Mouse (Mus musculus) kidney, postnatal 4 days (tissue): ENCODE measurements around the gene Pld4.

Experiments
- DNase-seq, 2 experiments: peaks; one replicate each; pipeline ENCODE4 v3.0.0; 2021; ENCODE audit warnings: mixed read lengths in 2 of 2

Gene Pld4

GRCm38 (mm10) chr12:112760154-112760926 is at the start of gene Pld4:
Pld4 (plus strand) TSS chr12:112760655.
- no peak for DNase-seq

GRCm38 (mm10) chr12:112713984-112714383 is 46.5 kb upstream of the Pld4 start:
- peak in 1 of 2 experiments; percentile 53 for DNase-seq

GRCm38 (mm10) chr12:112717140-112717539 is 43.3 kb upstream of the Pld4 start:
- peak; percentile 83 to 87 for DNase-seq

GRCm38 (mm10) chr12:112718995-112719394 is 41.5 kb upstream of the Pld4 start:
- no peak for DNase-seq

GRCm38 (mm10) chr12:112720216-112720615 is 40.2 kb upstream of the Pld4 start, which contains the start of gene Cep170b:
Cep170b (plus strand) TSS chr12:112720455.
- DNase-seq = peak in 1 of 2 experiments; percentile 52

GRCm38 (mm10) chr12:112720890-112721423 is 39.5 kb upstream of the Pld4 start:
- DNase-seq = no peak

DNA sequence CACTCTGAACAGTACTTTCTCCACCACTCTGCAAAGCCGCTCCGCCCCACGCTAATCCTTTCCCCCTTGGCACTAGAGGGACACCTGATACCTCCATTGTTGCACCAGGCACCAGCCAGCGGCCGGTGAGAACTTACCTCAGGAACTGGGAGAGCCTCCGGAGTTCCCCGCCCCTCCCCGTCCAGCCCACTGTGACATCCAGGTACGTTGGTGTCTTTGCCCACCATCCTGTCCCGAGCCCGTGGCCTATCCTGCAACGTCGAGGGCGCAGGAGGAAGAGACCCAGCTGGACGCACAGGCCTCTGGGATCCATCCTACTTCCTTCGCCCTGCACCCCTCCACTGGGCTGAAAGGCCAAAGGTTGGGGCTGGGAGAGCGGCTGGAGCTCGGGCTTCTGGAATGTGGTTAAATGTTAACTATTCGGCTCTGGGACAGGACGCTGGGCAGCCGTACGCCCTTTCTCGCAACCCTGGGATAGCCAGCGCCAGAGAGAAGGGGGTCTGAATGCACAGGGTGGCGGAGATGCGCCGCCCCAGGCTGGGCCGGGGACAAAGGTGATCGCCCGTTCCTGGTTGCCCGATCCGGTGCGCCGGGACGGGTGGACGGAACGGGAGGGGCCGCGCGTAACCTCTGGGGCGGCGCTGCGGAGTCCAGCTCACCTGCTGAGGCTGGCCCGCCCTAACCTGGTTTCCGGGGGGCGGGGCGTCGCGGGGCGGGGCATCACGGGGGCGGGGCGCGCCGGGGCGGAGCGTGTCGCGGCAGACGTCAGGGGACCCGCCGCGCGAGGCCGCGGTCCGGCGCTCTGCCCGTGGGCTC is 38.8 kb upstream of the Pld4 start:
- DNase-seq = peak; percentile 80 to 90

DNA sequence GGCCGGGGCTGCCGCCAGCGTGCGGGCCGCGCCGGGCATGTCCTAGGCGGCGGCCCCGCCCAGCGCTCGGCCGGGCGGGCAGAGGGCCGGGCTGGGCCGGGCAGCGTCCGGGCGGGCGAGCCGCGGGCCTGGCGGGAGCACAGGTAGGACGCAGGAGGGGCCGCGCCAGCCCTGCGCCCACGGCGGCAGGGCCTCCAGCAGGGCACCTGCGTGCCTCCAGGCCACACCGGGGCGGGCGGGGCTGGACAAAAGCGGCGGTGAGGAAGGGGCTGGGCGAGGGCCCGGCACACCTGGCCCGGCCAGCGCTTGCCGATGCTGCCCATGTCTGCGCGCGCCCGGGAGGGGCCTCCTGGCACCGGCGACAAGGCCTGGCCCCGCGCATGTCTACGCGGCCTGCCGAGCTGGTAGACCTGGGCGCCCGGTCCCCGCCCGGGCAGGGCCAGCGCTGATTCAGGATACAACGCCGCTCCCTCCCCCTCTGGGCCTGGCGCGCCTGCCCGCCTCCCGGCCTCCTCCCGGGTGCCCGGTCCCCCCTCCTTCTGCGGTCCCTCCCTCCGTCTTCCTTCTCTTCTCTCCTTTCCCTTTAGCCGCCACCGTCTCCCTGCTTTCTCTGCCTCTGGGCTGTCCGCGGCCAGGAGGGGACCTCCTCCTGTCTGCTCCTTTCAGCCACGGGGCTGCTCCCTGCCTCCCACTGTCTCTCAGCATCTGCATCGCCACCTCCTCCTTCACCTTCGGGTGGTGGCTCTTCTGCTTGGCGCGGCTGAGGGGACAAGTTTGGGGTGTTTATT is 38.0 kb upstream of the Pld4 start:
- DNase-seq = peak; percentile 66 to 78

DNA sequence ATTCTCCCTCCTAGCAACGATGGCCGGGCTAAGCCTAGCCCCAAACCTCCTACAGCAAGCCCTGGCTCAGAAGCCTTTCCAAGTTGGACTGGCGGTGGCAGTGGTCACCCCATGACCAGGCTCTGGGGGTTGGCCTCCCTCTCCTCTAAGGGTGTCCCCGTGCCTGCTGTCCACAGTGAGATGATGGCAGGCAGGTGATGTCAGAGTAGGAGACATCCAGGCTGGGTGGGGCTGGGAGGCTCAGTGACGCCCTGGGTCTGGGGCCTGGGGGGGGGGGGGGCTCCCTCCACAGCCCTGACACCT is 37.5 kb upstream of the Pld4 start:
- DNase-seq = no peak

DNA sequence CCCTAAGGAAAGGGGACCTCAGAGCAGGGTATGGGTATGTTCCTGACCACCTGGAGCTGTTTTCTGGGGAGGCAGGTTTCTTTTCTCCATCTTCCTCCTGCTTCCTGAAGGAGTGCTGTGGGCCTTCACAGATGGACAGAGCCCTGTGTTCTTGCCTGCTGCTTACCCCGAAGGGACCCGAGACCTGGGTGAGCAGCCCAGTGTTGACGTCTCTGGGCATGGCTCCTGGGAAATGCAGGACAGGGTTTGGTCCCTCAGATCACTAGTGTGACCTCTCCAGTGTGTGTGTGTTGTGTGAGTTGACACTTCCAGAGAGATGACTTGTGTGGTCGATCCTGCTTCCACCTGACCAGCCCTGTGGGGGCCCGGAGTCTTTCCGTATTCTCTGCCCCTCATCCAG is 37.0 kb upstream of the Pld4 start:
- no peak for DNase-seq

DNA sequence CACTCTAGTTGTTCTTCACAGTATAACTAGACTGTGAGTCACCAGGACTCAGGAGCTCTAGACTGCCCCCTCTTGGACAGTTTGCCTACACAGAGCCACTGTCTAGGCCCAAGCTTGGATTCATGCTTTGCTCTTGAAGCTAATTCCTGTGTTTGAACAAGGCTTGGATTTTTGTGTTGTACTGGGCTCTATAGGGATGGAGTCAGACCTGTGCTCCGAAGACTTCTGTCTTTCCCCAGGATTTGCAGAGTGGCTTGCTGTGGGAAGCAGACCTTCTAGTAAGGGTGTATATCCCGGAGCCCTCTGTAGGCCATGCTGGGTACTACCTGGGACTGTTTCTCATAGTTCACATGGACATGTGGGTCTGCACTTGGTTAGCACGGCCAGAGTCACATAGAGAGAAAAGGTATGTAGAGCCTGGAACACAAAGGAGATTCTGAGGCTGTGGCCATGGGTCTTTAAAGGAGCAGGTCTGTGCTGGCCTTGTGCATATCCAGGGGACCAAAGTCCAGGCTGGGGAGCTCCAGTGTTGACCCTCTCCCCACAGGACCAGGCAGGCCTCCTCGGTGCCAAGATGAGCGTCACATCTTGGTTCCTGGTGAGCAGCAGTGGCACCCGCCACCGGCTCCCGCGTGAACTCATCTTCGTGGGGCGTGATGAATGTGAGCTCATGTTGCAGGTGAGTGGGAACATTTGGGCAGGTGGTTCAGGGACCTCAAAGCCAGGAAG is 36.2 kb upstream of the Pld4 start:
- peak; percentile 90 to 92 for DNase-seq

DNA sequence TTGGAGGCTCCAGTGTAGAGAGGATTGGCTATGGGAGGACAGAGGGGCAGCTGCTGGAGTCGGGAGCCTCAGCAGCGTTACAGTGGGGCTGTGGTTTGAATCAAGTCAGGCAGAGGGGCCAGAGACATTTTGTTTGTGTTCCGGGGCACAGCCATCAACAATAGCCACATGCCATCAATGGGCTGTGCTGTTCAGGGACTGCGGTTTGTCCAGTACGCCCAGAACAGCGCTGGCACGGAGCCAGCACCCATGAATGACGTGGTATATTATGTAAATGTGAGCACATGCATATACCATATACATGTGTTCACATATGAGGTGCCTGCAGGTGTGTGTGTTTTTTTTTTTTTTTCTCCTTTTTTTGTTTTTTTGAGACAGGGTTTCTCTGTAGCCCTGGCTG is 32.7 kb upstream of the Pld4 start:
- DNase-seq = no peak

- DNase-seq = no peak
Observed at GRCm38 (mm10) chr12:112730808-112731207, 29.6 kb upstream of the Pld4 start.

GRCm38 (mm10) chr12:112732591-112732990 is 27.9 kb upstream of the Pld4 start:
- DNase-seq = no peak

DNA sequence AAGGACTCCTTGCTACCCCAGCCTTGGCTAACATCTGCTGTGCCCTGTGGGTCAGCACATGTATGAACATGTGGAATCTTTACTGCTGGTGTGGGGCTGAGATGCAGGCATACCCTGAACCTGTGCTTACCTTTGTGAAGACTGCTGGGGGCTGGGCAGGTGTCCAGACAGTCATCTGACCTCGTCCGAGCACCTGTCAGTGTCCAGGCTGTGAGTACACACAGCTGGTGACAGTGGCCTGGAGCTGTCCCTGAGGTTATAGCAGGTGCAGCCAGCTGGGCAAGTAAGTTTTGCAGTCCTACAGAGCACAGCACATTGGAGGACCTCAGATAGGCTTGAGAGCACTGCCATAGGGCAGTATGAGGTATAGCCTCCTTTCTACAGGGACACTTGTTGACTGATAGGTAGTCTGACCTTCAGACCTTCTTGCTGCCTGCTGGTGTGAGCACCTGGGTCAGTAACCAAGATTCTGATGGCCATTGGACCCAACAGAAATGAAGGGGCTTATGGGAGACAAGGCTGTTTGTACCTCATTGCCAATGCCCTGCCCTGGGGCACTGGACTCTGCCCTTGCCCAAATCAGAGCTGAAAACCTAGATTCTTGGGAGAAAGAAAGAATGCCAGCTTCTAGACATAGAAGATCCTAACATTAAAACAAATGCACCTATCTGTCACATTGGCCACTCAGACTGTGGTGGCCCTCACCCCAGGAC is 26.2 kb upstream of the Pld4 start:
- DNase-seq = no peak

DNA sequence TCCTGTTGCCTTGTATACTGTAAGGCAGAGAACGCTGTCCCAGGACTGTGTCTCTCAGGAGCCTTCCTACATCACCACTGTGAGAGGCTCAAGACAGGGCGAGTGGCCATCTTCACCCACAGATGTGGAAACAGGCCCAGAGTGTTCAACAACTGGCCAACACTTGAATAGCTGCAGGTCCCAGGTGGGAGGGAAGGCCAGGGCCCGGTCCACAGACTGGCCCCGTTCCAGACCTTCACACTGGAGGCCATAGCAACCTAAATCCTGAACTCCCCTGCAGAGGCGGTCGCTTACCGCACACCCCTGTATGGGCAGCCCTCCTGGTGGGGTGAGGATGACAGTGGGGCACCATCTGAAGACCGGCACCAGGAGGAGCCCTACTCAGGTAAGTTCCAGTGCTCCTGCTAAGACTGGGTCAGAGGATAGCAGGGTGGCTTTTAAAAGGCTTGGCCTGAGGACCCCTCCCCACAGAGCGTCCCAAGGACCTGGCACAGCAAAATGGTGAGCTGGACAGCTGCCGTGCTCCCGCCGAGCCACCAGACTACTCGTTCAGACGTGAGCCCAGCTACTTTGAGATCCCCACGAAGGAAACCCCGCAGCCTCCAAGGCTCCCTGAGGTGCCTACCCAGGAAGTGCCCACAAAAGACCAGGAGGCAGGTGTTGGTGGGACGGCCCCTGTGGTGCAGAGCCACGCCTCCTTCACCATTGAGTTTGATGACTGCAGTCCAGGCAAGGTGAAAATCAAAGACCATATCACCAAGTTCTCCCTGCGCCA is 25.4 kb upstream of the Pld4 start:
- no peak for DNase-seq

DNA sequence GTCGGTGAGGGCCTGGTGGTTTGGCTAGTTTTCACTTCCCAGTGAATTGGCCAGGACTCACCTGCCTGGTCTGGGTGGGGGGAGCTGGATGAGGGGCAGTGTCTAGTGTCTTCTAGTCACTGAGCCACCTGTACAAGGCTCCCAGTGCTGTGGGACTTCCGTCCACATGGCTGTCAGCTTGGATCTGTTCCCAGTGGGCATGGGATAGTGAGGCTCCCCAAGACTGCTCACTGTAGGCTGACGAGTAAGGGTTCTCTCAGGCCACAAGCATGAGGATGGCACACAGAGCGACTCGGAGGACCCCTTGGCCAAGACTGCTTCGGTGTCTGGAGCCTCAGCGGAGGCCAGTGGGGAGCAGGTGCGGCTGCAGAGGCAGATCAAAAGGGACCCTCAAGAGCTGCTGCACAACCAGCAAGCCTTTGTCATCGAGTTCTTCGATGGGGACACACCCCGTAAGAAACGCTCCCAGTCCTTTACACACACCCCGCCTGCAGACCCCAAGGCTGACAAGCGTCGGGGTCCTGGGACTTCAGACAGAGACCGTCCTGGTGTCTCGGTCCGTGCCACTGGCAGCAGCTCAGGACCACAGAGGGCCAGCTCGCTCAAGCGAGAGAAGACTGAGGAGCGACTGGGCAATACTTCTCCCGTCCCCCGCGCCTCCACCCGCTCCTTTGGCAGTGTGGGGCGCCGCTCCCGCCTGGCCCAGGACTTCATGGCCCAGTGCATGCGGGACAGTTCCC is 24.4 kb upstream of the Pld4 start:
- no peak for DNase-seq

DNA sequence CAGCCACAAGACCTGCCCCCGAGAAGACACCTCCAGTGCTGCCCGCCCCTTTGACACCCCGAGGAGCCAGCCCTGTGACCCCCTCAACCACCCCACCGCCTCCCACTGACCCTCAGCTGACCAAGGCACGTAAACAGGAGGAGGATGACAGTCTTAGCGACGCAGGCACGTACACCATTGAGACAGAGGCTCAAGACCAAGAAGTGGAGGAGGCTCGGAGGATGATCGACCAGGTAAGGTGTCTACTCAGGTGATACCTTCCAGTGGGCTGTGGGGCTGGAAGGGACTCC is 23.9 kb upstream of the Pld4 start:
- DNase-seq = no peak

DNA sequence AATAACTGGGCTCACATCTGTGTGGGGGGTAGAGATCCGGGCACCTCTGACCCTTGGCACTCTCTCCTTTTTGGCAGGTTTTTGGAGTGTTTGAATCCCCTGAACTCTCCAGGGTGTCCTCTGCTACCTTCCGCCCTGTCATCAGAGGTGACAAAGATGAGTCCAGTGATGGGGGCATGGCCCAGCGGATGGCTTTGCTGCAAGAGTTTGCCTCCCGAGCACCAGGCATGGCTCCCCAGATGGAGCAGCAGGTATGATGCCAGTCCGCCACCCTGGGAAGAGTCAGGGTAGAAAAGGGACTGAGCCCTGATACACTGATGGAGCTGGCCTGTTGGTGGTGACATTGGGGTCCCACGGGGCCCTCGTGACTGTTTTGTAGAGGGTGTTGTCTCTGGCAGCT is 23.4 kb upstream of the Pld4 start:
- DNase-seq = no peak

GRCm38 (mm10) chr12:112737761-112738160 is 22.7 kb upstream of the Pld4 start:
- DNase-seq = peak in 1 of 2 experiments; percentile 30
